22 mouse cellular contexts compared by ENCODE assay signal in the genomic region with DNA sequence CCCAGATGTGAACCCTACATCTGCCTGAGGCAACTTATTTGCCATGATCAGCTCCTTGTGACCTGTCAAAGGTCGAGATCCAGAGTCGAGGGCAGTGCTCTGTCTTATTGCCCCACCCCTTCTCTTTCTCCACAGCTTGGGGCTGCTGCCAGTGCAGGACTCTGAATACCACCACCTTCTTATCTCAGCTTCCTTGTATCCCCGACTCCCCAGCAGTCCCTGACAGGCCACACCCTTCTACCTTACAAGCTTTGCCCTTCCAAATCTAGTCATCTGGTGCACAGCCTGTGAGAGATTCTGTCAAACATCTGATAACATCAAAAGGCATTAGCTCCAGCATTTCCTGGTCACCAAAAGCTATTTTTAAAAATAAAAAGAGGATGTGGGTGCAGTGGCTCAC. TPM values are rescaled to one million over a fixed set of nuclear protein-coding genes. Genes with fewer than 3 reads are reported as not detected.
DNase-seq lines count a peak whose midpoint lies in the region; ATAC-seq and TF ChIP-seq lines count a peak whose summit lies in the region.
"Had no signal": no experiment of that assay in that cellular context is flagged by ENCODE, and none has a peak within 500 bp of the region (broad histone marks: within the 10 kb centered on the region; RNA-seq: fewer than 3 reads in every experiment).

No protein-coding gene starts in this region.

- H3K9me3 ChIP-seq in intestine, embryonic 16.5 days (ENCODE audit: control insufficient read depth, low read length): no peaks in the 10 kb centered on the region
- H3K9me3 ChIP-seq in intestine, embryonic 15.5 days: no peaks in the 10 kb centered on the region
- H3K9me3 ChIP-seq in G1E (replicated peaks): no peaks in the 10 kb centered on the region
- H3K9me3 ChIP-seq in megakaryocyte, embryonic 14.5 days: no peaks in the 10 kb centered on the region
- no peaks in the 10 kb centered on the region for H3K9me3 ChIP-seq in kidney, embryonic 16.5 days (ENCODE audit: low read length)
- H3K9me3 ChIP-seq: embryonic facial prominence, embryonic 13.5 days; forebrain, embryonic 12.5 days; heart, embryonic 12.5 days; hindbrain, embryonic 15.5 days had no signal

- WGBS in intestine, embryonic 16.5 days: 28% methylated on average over 3 of the region's 3 CpGs
- 23% methylated on average over 3 of the region's 3 CpGs for WGBS in intestine, embryonic 15.5 days
- WGBS in kidney, embryonic 16.5 days: 40% methylated on average over 3 of the region's 3 CpGs

- no peak overlapping the region for H3K27ac ChIP-seq in intestine, embryonic 16.5 days (ENCODE audit: low read length)
- H3K27ac ChIP-seq in intestine, embryonic 15.5 days: no peak overlapping the region
- no peak overlapping the region for H3K27ac ChIP-seq in kidney, embryonic 16.5 days (ENCODE audit: low read length)
- H3K27ac ChIP-seq: embryonic facial prominence, embryonic 13.5 days; forebrain, embryonic 12.5 days; heart, adult 2 months; hindbrain, embryonic 15.5 days had no signal

- no peaks in the 10 kb centered on the region for H3K36me3 ChIP-seq in intestine, embryonic 16.5 days (ENCODE audit: control insufficient read depth, insufficient read depth, low read length)
- H3K36me3 ChIP-seq in intestine, embryonic 15.5 days: no peaks in the 10 kb centered on the region
- H3K36me3 ChIP-seq in G1E (replicated peaks): no peaks in the 10 kb centered on the region
- H3K36me3 ChIP-seq in megakaryocyte, embryonic 14.5 days (replicated peaks; ENCODE audit: low read length): no peaks in the 10 kb centered on the region
- no peaks in the 10 kb centered on the region for H3K36me3 ChIP-seq in kidney, embryonic 16.5 days (ENCODE audit: insufficient read depth, low read length)
- H3K36me3 ChIP-seq: embryonic facial prominence, embryonic 13.5 days; forebrain, embryonic 12.5 days; heart, embryonic 12.5 days; hindbrain, embryonic 15.5 days had no signal

- H3K9ac ChIP-seq in intestine, embryonic 16.5 days (ENCODE audit: low read depth, low read length): no peak overlapping the region
- H3K9ac ChIP-seq in intestine, embryonic 15.5 days: no peak overlapping the region
- no peak overlapping the region for H3K9ac ChIP-seq in kidney, embryonic 16.5 days (replicated peaks; ENCODE audit: low read length)
- H3K9ac ChIP-seq: embryonic facial prominence, embryonic 13.5 days; forebrain, embryonic 12.5 days; heart, embryonic 12.5 days; hindbrain, embryonic 15.5 days had no signal

- no peak for DNase-seq in G1E (ENCODE audit: low spot score)
- no peak for DNase-seq in gastrocnemius, postnatal 36 days
- DNase-seq in cerebellum, postnatal 4 days (ENCODE audit: low spot score in 2 of 2): no peak
- DNase-seq: adrenal gland, postnatal 14 days; cerebellum, adult 18-20 months; cerebellum, adult 9-11 months; cerebellum, postnatal 36 days; gastrocnemius, postnatal 14 days; heart, adult 2 months; kidney, adult 18-20 months had no signal

- H3K4me2 ChIP-seq in intestine, embryonic 16.5 days (ENCODE audit: low read depth, low read length): no peak overlapping the region
- H3K4me2 ChIP-seq in intestine, embryonic 15.5 days (replicated peaks): no peak overlapping the region
- no peak overlapping the region for H3K4me2 ChIP-seq in kidney, embryonic 16.5 days (replicated peaks; ENCODE audit: low read depth, low read length)
- H3K4me2 ChIP-seq: embryonic facial prominence, embryonic 13.5 days; forebrain, embryonic 12.5 days; heart, embryonic 12.5 days; hindbrain, embryonic 15.5 days had no signal

- no peak for TF ChIP-seq CTCF in G1E (IDR thresholded peaks at IDR 0.05; ENCODE audit: low read depth, low read length)

- H3K27me3 ChIP-seq in intestine, embryonic 16.5 days (replicated peaks; ENCODE audit: control insufficient read depth, insufficient read depth, low read length): no peaks in the 10 kb centered on the region
- no peaks in the 10 kb centered on the region for H3K27me3 ChIP-seq in intestine, embryonic 15.5 days (replicated peaks)
- H3K27me3 ChIP-seq in G1E (ENCODE audit: insufficient read depth, low read length): peaks cover 30% of the 10 kb centered on the region
- peaks cover 63% of the 10 kb centered on the region for H3K27me3 ChIP-seq in megakaryocyte, embryonic 14.5 days (replicated peaks)
- no peaks in the 10 kb centered on the region for H3K27me3 ChIP-seq in kidney, embryonic 16.5 days (ENCODE audit: insufficient read depth, low read length)
- H3K27me3 ChIP-seq: CH12.LX; embryonic facial prominence, embryonic 13.5 days had no signal

- peak; percentile 51 for ATAC-seq in intestine, embryonic 16.5 days
- no peak for ATAC-seq in intestine, embryonic 15.5 days
- peak; percentile 55 for ATAC-seq in G1E (ENCODE audit: extremely low read depth, insufficient number of reproducible peaks, low FRiP score, poor library complexity, severe bottlenecking)
- ATAC-seq in granulocyte monocyte progenitor cell, adult 5-6 weeks (replicated peaks; ENCODE audit: poor library complexity, severe bottlenecking): peak; percentile 44
- ATAC-seq in kidney, embryonic 16.5 days (ENCODE audit: low FRiP score, low TSS enrichment): no peak
- ATAC-seq: activated CD4-positive, CD25-positive, alpha-beta regulatory T cell, adult 4 months; forebrain, embryonic 16.5 days had no signal

- peaks cover 7% of the 10 kb centered on the region for H3K4me1 ChIP-seq in intestine, embryonic 16.5 days (ENCODE audit: control insufficient read depth, insufficient read depth, low read length)
- peaks cover 11% of the 10 kb centered on the region for H3K4me1 ChIP-seq in intestine, embryonic 15.5 days (replicated peaks)
- H3K4me1 ChIP-seq in G1E (ENCODE audit: insufficient read depth, low read depth, low read length): peaks cover 15% of the 10 kb centered on the region
- peaks cover 32% of the 10 kb centered on the region for H3K4me1 ChIP-seq in megakaryocyte, embryonic 14.5 days
- peaks cover 13% of the 10 kb centered on the region; the same call in 1 of the 2 replicates for H3K4me1 ChIP-seq in kidney, embryonic 16.5 days (ENCODE audit: insufficient read depth, low read length)

- intact Hi-C loops in gastrocnemius, postnatal 36 days (cut with DNase I): no loop called here

- no peak overlapping the region for H3K4me3 ChIP-seq in intestine, embryonic 16.5 days (ENCODE audit: low read length)
- H3K4me3 ChIP-seq in intestine, embryonic 15.5 days (replicated peaks): no peak overlapping the region
- H3K4me3 ChIP-seq in G1E (ENCODE audit: low read depth, low read length): no peak overlapping the region
- peak overlapping the region; percentile 33 for H3K4me3 ChIP-seq in megakaryocyte, embryonic 14.5 days (replicated peaks)
- H3K4me3 ChIP-seq in kidney, embryonic 16.5 days (ENCODE audit: low read length): no peak overlapping the region
- H3K4me3 ChIP-seq: embryonic facial prominence, embryonic 13.5 days; forebrain, embryonic 12.5 days; heart, adult 2 months; heart, embryonic 12.5 days; hindbrain, embryonic 15.5 days had no signal

RNA-seq across cellular contexts. Expression of a gene that starts 2.7 kb away (rescaled TPM):
- polyA plus RNA-seq in intestine, embryonic 16.5 days (2015; fragmentation: Nextera tagmentation; extraction: Ambion mirVana): 59.6 and 64.9 TPM in 2 replicates
- polyA plus RNA-seq in intestine, embryonic 15.5 days (2015; fragmentation: Nextera tagmentation; extraction: Ambion mirVana): 62.5 and 63.9 TPM in 2 replicates
- total RNA-seq in G1E (2014; fragmentation: Nextera tagmentation) (not detected in 2 replicates), G1E (2017) (0.12 and 0.22 TPM in 2 replicates)
- not detected in 2 replicates for polyA plus RNA-seq in G1E (2012)
- total RNA-seq in granulocyte monocyte progenitor cell, adult 5-6 weeks (2014; fragmentation: Nextera tagmentation): not detected in 2 replicates
- not detected in 2 replicates for total RNA-seq in granulocyte monocyte progenitor cell, adult 5-6 weeks (2017)
- not detected in 2 replicates for polyA plus RNA-seq in megakaryocyte, embryonic 14.5 days (2012; ENCODE audit: insufficient read depth, low replicate concordance)
- total RNA-seq in gastrocnemius, postnatal 36 days (2021): 10 to 100 TPM; 15.2 to 16.0 TPM
- 135 and 143 TPM in 2 replicates for polyA plus RNA-seq in kidney, embryonic 16.5 days (2015; fragmentation: Nextera tagmentation; extraction: Ambion mirVana)
- polyA plus RNA-seq: activated CD4-positive, CD25-positive, alpha-beta regulatory T cell, adult 4 months had no signal

Comparison
In these comparisons a context has a peak if more than half of its experiments do, and no peak if none do; other contexts are left out.
1. ATAC-seq: peak in intestine, embryonic 16.5 days (single experiment), G1E (single experiment) and granulocyte monocyte progenitor cell, adult 5-6 weeks (single experiment); none in intestine, embryonic 15.5 days (single experiment) and kidney, embryonic 16.5 days (single experiment).
2. RNA of a gene that starts 2.7 kb away (polyA plus RNA-seq): 135 to 143 TPM in kidney, embryonic 16.5 days, 62.5 to 63.9 TPM in intestine, embryonic 15.5 days and 59.6 to 64.9 TPM in intestine, embryonic 16.5 days; not detected in G1E and not detected in megakaryocyte, embryonic 14.5 days; every median in the first group is over 10 times any median in the second.